Mouse (Mus musculus): ENCODE measurements around the gene Plekhj1.

DNA sequence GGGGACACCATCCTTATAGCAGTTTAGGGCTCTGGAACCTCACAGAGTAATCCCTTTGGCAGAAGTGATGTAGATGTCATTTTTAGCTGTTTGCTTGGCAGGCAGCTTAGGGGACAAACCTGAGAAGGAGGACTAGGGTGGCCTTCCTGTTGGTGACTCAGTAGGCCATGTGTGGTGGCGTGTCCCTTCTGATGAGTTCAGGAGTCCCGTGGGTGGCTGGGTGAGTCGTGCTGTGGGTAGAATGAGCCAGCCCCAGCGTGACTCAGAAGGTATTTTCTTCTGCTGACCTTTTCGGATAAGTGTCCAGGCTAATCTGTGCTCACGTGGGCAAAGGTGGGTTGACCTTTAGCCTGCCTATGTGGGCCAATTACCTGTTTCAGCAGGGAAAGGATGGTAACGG is 39.8 kb downstream of the Plekhj1 start:
- TF ChIP-seq CTCF (IDR thresholded peaks at IDR 0.05; ENCODE audit: extremely low read depth, insufficient read length, insufficient replicate concordance, low read depth, low read length), result no peak
- no peak for TF ChIP-seq POLR2A (IDR thresholded peaks at IDR 0.05; ENCODE audit: low read depth, low read length)
